Mouse (Mus musculus) limb, embryonic 15.5 days (tissue): Measurements from ENCODE around the gene Aloxe3. TPM values are rescaled to one million over a fixed set of nuclear protein-coding genes. Genes with fewer than 3 reads are reported as not detected.

ENCODE experiments used
- ATAC-seq: fragments of 200-750 bp; cut with Nextera tagmentation; 2 replicates; pipeline ENCODE4 v1.8.0; 2017; ENCODE audit warnings: low read depth, moderate TSS enrichment; ENCODE audit not compliant: insufficient number of reproducible peaks, low FRiP score, low TSS enrichment
- H3K27ac ChIP-seq: fragments of 300-500 bp; sonication (generic); 2 replicates; pipeline ENCODE4 v1.5.1; 2015; ENCODE audit warnings: moderate library complexity, mild to moderate bottlenecking, inconsistent platforms
- H3K27me3 ChIP-seq: fragments of 300-500 bp; sonication (generic); 2 replicates; pipeline ENCODE4 v1.6.1; 2015; ENCODE audit warnings: inconsistent platforms
- H3K36me3 ChIP-seq: fragments of 300-500 bp; sonication (generic); 2 replicates; pipeline ENCODE4 v1.6.1; 2015; ENCODE audit warnings: inconsistent platforms
- H3K4me1 ChIP-seq: fragments of 300-500 bp; sonication (generic); 2 replicates; pipeline ENCODE4 v1.6.1; 2015; ENCODE audit warnings: inconsistent platforms
- H3K4me2 ChIP-seq: fragments of 300-500 bp; sonication (generic); 2 replicates; pipeline ENCODE4 v1.6.1; 2015; ENCODE audit warnings: mild to moderate bottlenecking, inconsistent platforms
- H3K4me3 ChIP-seq: fragments of 300-500 bp; sonication (generic); 2 replicates; pipeline ENCODE4 v1.5.1; 2015; ENCODE audit warnings: mild to moderate bottlenecking, inconsistent platforms
- H3K9ac ChIP-seq: fragments of 300-500 bp; sonication (generic); 2 replicates; pipeline ENCODE4 v1.6.1; 2015; ENCODE audit warnings: inconsistent platforms
- H3K9me3 ChIP-seq: fragments of 300-500 bp; sonication (generic); 2 replicates; pipeline ENCODE4 v1.6.1; 2016; ENCODE audit warnings: inconsistent platforms
- WGBS: fragments of 180-500 bp; shearing (Covaris S2); methylation state at CpG from one replicate; pipeline ENCODE4 v1.1.7; 2015; 5-methylcytosine and 5-hydroxymethylcytosine counted together
- polyA plus RNA-seq: library from polyadenylated mRNA; unstranded; fragments of >200 nt; fragmentation: Nextera tagmentation; extraction: Ambion mirVana; gene quantifications from 2 replicates; pipeline ENCODE4 v1.2.1, GENCODE M21; 2015

Aloxe3 gene
- polyA plus RNA-seq, 1 experiment from 2014 or later: 11.7 TPM

DNA sequence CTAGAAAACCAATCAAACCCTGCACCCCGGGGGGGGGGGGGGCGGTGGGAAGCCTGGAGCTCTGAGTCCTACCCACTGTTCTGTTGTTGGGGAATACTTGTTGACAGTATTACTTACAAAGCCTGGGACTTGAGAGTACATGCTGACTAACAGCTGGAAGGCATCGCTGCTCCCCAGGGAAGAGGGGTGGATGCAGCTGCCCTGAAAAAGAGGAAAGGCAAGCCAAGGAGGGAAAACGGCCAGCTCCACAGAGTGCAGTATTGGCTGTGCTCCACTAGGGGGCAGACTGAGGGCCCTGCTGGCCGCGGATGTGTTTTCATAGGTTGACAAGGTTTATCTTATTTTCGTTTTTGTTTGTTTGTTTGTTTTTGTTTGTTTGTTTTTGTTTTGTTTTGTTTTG, 45.9 kb downstream of the Aloxe3 start:
- no peak overlapping the region for H3K9ac ChIP-seq
- H3K4me2 ChIP-seq: no peak overlapping the region
- no peaks in the 10 kb centered on the region for H3K27me3 ChIP-seq
- ATAC-seq: no peak
- H3K36me3 ChIP-seq: no peaks in the 10 kb centered on the region
- no peak overlapping the region for H3K27ac ChIP-seq
- no peak overlapping the region for H3K4me3 ChIP-seq
- no peaks in the 10 kb centered on the region for H3K9me3 ChIP-seq
- H3K4me1 ChIP-seq: 0 out of 2 replicates have a peak, but pooled peaks cover 2% of the 10 kb centered on the region
- 28% methylated on average over 7 of the region's 7 CpGs for WGBS

DNA sequence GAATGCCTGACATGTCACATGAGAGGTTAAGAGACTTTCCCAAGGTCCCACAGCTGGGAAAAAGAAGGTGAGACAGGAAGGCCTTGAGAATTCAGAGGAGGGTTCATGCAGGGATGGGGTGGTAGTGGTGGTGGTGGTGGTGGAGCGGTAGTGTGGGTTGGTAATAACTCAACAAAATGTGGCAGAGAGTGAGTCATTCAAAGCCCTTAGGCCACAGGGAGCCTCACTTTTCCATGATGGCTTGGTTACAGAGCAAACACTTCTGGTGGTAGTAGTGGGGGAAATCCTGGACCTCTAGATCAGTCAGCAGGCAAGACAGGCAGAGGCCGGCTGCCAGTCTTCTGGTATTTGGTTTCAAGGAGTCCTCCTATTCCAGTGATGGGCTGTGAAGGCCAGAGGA, 46.9 kb downstream of the Aloxe3 start:
- Histone ChIP-seq H3K4me1 (0 out of 2 replicates have a peak, but pooled peaks cover 2% of the 10 kb centered on the region), H3K4me2 (no peak overlapping the region), H3K36me3 (no peaks in the 10 kb centered on the region), H3K9ac (no peak overlapping the region), H3K9me3 (no peaks in the 10 kb centered on the region), H3K27me3 (no peaks in the 10 kb centered on the region), H3K27ac (no peak overlapping the region), H3K4me3 (no peak overlapping the region)
- 66% methylated on average over 2 of the region's 2 CpGs for WGBS
- no peak for ATAC-seq

DNA sequence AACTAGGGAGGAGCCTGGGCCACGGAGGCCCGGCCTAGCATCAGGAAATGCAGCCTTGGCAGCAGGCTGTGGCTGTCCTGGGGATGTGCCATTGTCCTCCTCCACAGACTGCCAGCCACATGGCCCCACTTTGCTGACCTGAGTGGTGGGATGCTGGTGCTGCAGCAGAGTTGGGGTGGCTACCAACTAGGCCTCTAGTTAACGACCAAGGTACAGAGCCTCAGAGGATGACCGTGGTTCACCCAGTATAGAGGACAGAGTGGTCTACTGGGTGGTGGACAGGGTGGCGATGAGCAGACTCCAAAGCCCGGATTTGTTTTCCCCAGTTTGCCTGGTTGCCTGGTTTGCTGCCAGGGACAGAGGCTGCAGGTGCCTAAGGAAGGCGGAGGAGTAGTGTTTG, 49.0 kb downstream of the Aloxe3 start:
- WGBS: 83% methylated on average over 7 of the region's 7 CpGs
- H3K27ac ChIP-seq: no peak overlapping the region

DNA sequence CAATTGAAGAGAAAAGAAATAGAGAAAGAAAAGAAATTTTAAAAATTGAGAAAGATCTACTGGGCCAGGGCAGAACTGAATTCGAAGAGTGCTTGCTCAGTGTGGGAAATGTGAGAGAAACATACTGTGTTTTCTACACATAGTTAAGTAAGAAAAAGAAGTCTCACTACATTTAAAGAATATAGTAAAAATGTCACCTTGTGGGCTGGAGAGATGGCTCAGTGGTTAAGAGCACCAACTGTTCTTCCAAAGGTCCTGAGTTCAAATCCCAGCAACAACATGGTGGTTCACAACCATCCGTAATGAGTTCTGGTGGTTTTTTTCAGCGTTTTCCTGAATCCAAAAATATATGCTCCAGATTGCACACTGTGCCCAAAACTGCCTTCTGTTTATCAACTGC, 52.8 kb downstream of the Aloxe3 start:
- no peak for ATAC-seq
- H3K9ac ChIP-seq: no peak overlapping the region
- WGBS: 84% methylated on average over 3 of the region's 3 CpGs
- H3K27ac ChIP-seq: no peak overlapping the region
- no peaks in the 10 kb centered on the region for H3K4me1 ChIP-seq
- H3K4me3 ChIP-seq: no peak overlapping the region
- no peaks in the 10 kb centered on the region for H3K36me3 ChIP-seq
- no peaks in the 10 kb centered on the region for H3K9me3 ChIP-seq
- H3K27me3 ChIP-seq: no peaks in the 10 kb centered on the region
- no peak overlapping the region for H3K4me2 ChIP-seq

More for the DNA sequence above, 49.0 kb downstream of the Aloxe3 start:
- Histone ChIP-seq H3K27me3 (no peaks in the 10 kb centered on the region), H3K9me3 (no peaks in the 10 kb centered on the region), H3K4me2 (no peak overlapping the region), H3K9ac (no peak overlapping the region), H3K36me3 (no peaks in the 10 kb centered on the region), H3K4me3 (no peak overlapping the region), H3K4me1 (0 out of 2 replicates have a peak, but pooled peaks cover 2% of the 10 kb centered on the region)
- peak; percentile 55; the same call in 1 of the 2 replicates for ATAC-seq

DNA sequence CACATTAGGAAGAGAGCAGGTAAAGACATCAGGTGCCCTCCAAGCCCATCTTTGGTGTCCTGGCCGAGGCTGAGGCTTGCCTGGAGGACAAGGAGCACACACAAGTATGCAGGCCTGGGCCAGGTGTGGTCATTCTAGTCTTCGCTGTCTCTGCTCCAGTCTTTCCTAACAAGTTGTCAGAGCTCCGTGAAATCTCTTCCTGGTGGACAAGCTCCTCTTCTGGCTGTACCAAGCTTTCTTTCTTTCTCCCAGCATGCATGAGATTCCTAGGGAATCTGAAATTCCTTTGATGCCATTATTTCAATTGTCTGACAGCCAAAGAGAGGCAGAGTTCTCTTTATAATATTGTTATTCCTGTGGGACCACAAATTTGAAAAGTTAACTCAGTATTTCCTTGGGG, 53.8 kb downstream of the Aloxe3 start:
- no peak overlapping the region for H3K9ac ChIP-seq
- 69% methylated on average over 3 of the region's 3 CpGs for WGBS
- H3K27me3 ChIP-seq: no peaks in the 10 kb centered on the region
- no peak overlapping the region for H3K4me2 ChIP-seq
- H3K27ac ChIP-seq: no peak overlapping the region
- H3K4me1 ChIP-seq: no peaks in the 10 kb centered on the region
- no peak for ATAC-seq
- no peaks in the 10 kb centered on the region for H3K9me3 ChIP-seq
- H3K36me3 ChIP-seq: no peaks in the 10 kb centered on the region
- no peak overlapping the region for H3K4me3 ChIP-seq

DNA sequence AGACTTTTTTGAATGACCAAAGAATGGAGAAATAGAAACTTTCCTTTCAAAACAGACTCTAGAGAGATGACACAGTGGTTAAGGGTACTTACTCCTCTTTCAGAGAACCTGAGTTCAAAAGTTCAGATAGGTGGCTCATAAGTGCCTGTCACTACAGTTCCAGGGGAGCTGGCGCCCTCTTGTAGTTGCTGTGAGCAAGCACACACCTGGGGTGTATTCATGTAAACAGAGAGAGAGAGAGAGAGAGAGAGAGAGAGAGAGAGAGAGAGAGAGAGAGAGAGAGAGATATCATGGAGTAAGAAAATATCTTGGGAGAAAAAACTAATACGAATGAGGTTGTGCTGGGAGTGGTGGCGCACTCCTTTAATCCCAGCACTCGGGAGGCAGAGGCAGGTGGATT, 54.4 kb downstream of the Aloxe3 start:
- no peaks in the 10 kb centered on the region for H3K27me3 ChIP-seq
- WGBS: 87% methylated on average over 4 of the region's 4 CpGs
- ATAC-seq: no peak

DNA sequence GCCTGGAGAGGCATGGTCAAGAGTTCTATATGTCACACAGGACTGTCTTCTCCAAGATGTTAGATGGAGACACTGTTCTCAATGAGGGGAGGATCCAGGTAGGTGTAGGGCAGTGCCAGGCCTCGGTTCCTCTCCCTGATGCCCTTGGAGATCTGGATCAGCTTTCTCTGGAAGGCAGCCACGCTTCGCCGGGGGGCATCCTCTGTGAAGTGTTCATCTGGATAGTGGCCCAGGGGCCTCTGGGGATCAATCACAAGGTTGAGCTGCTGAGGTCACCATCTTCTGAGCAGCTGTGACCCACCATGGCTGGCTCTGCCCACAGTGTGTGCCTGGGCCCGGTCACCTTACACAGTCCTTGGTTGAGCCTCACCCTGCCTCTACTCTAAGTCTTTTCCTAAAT, 59.3 kb downstream of the Aloxe3 start:
- Histone ChIP-seq H3K4me2 (no peak overlapping the region), H3K9me3 (no peaks in the 10 kb centered on the region), H3K4me3 (no peak overlapping the region), H3K4me1 (no peaks in the 10 kb centered on the region), H3K36me3 (no peaks in the 10 kb centered on the region), H3K9ac (no peak overlapping the region), H3K27me3 (no peaks in the 10 kb centered on the region), H3K27ac (no peak overlapping the region)
- WGBS: 88% methylated on average over 5 of the region's 5 CpGs
- ATAC-seq: no peak

More for the DNA sequence above, 54.4 kb downstream of the Aloxe3 start:
- H3K36me3 ChIP-seq: no peaks in the 10 kb centered on the region
- H3K4me2 ChIP-seq: no peak overlapping the region
- H3K9me3 ChIP-seq: no peaks in the 10 kb centered on the region
- H3K4me3 ChIP-seq: no peak overlapping the region
- H3K27ac ChIP-seq: no peak overlapping the region
- H3K4me1 ChIP-seq: no peaks in the 10 kb centered on the region
- H3K9ac ChIP-seq: no peak overlapping the region

DNA sequence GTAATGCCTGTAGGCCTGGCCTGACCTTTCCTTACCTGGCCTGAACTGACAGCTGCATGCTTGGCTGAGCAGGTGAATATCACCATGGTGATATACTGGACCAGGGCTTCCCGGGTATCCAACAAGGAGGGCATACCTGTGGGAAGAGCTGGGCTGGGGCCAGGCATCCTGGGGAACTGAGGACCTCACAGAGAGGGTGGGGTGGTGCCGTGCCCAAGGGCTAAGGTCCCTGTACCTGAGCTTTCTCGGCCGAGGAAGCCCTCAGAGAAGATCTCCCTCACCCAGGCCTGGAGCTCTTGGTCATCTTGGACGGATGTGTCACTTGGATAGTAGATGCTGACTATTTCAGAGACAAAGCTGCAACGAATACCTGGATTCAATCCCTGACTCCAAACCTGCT, 60.2 kb downstream of the Aloxe3 start:
- ATAC-seq: no peak
- no peak overlapping the region for H3K27ac ChIP-seq
- no peak overlapping the region for H3K4me3 ChIP-seq
- no peaks in the 10 kb centered on the region for H3K36me3 ChIP-seq
- 83% methylated on average over 6 of the region's 6 CpGs for WGBS
- no peaks in the 10 kb centered on the region for H3K4me1 ChIP-seq
- H3K9ac ChIP-seq: no peak overlapping the region
- no peak overlapping the region for H3K4me2 ChIP-seq
- no peaks in the 10 kb centered on the region for H3K27me3 ChIP-seq
- H3K9me3 ChIP-seq: no peaks in the 10 kb centered on the region

DNA sequence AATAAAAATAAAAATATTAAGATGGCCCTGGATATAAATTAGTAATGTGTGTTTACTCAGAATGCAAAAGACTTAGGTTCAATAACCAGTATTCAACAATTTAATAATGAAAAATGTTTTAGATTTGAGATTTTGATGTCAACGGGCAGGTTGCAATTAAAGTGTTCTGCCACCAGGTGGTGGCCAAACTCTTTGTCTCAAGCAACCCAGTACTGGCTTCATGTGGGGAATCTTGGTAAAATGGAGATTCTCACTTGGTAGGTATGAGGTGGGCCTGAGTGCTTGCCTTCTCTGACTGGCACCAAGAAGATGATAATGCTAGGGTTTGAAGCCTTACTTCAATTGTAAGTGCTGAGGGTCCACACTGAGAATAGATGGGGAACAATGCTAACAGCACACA, 67.1 kb downstream of the Aloxe3 start:
- Histone ChIP-seq H3K4me1 (peaks cover 11% of the 10 kb centered on the region; the same call in 1 of the 2 replicates), H3K9me3 (no peaks in the 10 kb centered on the region), H3K36me3 (no peaks in the 10 kb centered on the region), H3K27ac (no peak overlapping the region), H3K9ac (no peak overlapping the region), H3K27me3 (peaks cover 22% of the 10 kb centered on the region), H3K4me2 (no peak overlapping the region), H3K4me3 (no peak overlapping the region)
- no peak for ATAC-seq
- WGBS: 10% methylated on average over 1 of the region's 1 CpGs

DNA sequence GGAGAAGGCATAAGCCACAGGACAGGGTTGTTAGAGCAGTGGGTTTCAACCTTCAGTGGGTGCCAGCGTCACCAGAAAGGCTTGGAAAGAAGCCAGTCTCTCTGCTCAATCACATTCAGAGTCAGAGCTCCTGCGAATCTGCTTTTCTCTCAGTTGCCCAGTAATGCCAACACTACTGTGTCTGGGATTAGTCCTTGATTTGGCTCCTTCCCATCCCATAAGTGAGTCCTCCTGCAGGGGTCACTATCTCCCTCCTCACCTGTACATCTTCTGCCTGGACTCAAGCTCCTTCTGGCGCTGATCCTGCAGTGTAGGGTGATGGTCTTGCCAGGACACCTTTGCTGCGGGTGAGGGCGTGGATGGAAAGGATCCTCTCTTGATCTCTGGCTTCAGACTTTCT, 71.1 kb downstream of the Aloxe3 start:
- Histone ChIP-seq H3K36me3 (no peaks in the 10 kb centered on the region), H3K4me1 (peaks cover 11% of the 10 kb centered on the region; the same call in 1 of the 2 replicates), H3K27me3 (peaks cover 32% of the 10 kb centered on the region), H3K9ac (no peak overlapping the region), H3K9me3 (no peaks in the 10 kb centered on the region), H3K27ac (no peak overlapping the region), H3K4me2 (peak overlapping the region; percentile 41), H3K4me3 (no peak overlapping the region)
- 10% methylated on average over 5 of the region's 5 CpGs for WGBS
- no peak for ATAC-seq

DNA sequence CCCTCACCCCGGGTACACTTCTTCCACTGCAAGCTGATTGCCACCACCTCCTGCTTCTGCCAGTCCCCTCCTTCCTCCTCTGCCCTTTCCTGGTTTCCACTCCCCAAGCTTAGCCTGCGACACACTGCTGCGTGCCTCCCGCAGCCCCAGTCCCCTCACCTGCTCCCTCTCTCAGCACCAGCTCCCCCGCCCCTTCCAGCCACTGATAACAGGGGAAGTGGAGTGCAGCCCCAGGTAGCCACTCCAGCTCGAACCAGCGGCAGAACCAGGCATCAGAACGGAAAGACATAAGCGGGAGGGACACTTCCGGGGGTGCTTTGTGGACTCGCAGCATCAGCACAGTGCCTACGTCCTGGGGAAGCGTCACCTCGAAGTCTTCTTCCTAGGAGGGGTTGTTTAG, 71.5 kb downstream of the Aloxe3 start:
- peaks cover 11% of the 10 kb centered on the region; the same call in 1 of the 2 replicates for H3K4me1 ChIP-seq
- 1% methylated on average over 14 of the region's 14 CpGs for WGBS
- no peaks in the 10 kb centered on the region for H3K9me3 ChIP-seq
- no peak for ATAC-seq
- H3K27me3 ChIP-seq: peaks cover 32% of the 10 kb centered on the region
- H3K4me2 ChIP-seq: peak overlapping the region; percentile 41
- no peak overlapping the region for H3K27ac ChIP-seq
- H3K4me3 ChIP-seq: peak overlapping the region; percentile 25
- no peak overlapping the region for H3K9ac ChIP-seq
- H3K36me3 ChIP-seq: no peaks in the 10 kb centered on the region

DNA sequence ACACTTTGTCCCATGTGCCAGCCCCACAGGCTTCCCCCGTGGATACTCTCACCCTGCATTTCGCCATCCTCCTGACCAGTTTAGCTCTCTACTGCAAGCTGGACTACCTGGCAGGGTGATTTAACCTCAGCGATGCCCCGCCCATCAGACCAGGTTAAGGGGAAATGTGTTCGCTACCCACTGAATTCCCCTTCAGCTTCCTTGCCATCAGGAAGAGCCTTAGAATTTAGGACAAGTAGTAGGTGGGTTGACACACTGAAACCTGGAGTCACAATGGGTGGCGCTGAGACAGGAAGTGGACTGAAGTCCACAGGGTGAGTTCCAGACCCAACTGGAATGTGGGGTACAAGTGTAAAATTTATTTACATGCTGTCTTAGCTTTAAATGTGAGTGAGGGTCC, 72.0 kb downstream of the Aloxe3 start, which contains the start of gene Alox8:
TSS of gene Alox8 (minus strand) at position 101 of the 400 bp plus-strand sequence.
- 29% methylated on average over 6 of the region's 6 CpGs for WGBS
- H3K4me3 ChIP-seq: peak within 1 kb of the TSS; percentile 25
- peaks cover 32% of the 10 kb centered on the region for H3K27me3 ChIP-seq

More for the DNA sequence above, 72.0 kb downstream of the Aloxe3 start, which contains the start of gene Alox8:
- Histone ChIP-seq H3K36me3 (no peaks in the 10 kb centered on the region), H3K9ac (no peak within 1 kb of the TSS), H3K27ac (no peak within 1 kb of the TSS), H3K9me3 (no peaks in the 10 kb centered on the region), H3K4me1 (peaks cover 11% of the 10 kb centered on the region; the same call in 1 of the 2 replicates), H3K4me2 (peak within 1 kb of the TSS; percentile 41)
- ATAC-seq: no peak
